Mouse (Mus musculus) layer of hippocampus, adult 9-11 months (tissue): ENCODE data around the gene Timd2.
A peak's percentile ranks its signal among the peaks of the same experiment; 100 is the strongest.
"Not testable (repeated sequence)": the region's sequence is repeated elsewhere in the genome, so short reads cannot be mapped to it uniquely, and the experiment has no call there.

ENCODE experiments used
- DNase-seq: peaks from one replicate; pipeline ENCODE4 v3.0.0; 2022

The Timd2 gene

GRCm38 (mm10) chr11:46652476-46652875 lies 54.4 kb downstream of the Timd2 start:
- DNase-seq: no peak

- not testable (repeated sequence) for DNase-seq
Measured at GRCm38 (mm10) chr11:46649655-46650054, 57.2 kb downstream of the Timd2 start.

- DNase-seq: no peak
Measured at GRCm38 (mm10) chr11:46644824-46645223, 62.0 kb downstream of the Timd2 start.

- DNase-seq: no peak
Measured at GRCm38 (mm10) chr11:46636568-46636967, 70.3 kb downstream of the Timd2 start.

- DNase-seq: not testable (repeated sequence)
Measured at GRCm38 (mm10) chr11:46635516-46635915, 71.3 kb downstream of the Timd2 start.

GRCm38 (mm10) chr11:46631635-46632034 lies 75.2 kb downstream of the Timd2 start:
- DNase-seq: no peak

- DNase-seq: no peak
Measured at GRCm38 (mm10) chr11:46629211-46629795, 77.6 kb downstream of the Timd2 start, which contains the start of gene Dppa1. Dppa1 (minus strand) TSS chr11:46629261.

GRCm38 (mm10) chr11:46620414-46621168 lies 86.3 kb downstream of the Timd2 start:
- DNase-seq: peak; percentile 30

GRCm38 (mm10) chr11:46619929-46620328 lies 86.9 kb downstream of the Timd2 start:
- DNase-seq: peak; percentile 29
